Mouse (Mus musculus) heart, adult 2 months (tissue): Measurements from ENCODE around the gene Cerkl.

Experiments used
- CTCF ChIP-seq: fragments of 200-600 bp; IDR thresholded peaks from 2 replicates; pipeline ENCODE4 v1.8.1; 2022; ENCODE audit warnings: antibody characterized with exemption, mild to moderate bottlenecking, moderate library complexity
- EP300 ChIP-seq: fragments of 200-500 bp; IDR thresholded peaks from 2 replicates; pipeline ENCODE4 v1.6.1; 2011; ENCODE audit warnings: low read depth, low read length, control low read depth; ENCODE audit not compliant: insufficient read depth
- POLR2A ChIP-seq: fragments of 200-500 bp; IDR thresholded peaks from 2 replicates; pipeline ENCODE4 v1.6.1; 2011; ENCODE audit warnings: mild to moderate bottlenecking, low read depth, low read length, control low read depth; ENCODE audit not compliant: insufficient read depth

DNA sequence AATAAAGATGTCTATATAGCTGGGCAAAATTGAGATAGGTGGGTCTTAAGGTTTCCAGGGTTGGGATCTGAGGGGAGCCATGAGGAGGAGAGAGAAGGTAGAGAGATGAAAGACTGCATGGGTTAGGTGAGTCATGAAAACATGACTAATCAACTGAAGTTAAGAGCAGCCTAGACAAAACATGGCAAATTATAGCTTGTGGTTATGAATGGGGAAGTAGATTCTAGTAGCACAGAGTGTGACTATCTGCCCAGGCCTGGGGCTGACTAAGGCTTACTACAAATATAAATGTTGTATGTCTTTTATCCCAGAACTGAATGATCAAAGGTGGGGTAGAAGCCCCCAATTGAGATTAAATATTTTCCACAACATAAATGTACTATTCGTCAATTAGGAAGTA, 9.4 kb downstream of the Cerkl start:
- TF ChIP-seq CTCF (no peak), POLR2A (no peak), EP300 (no peak)
